Mouse (Mus musculus): ENCODE results near the gene Best1. TPM values are rescaled to one million over a fixed set of nuclear protein-coding genes. Genes with fewer than 3 reads are reported as not detected.

The Best1 gene
- total and polyA plus RNA-seq, 2 experiments from 2014 or later, result 0.33 TPM; not detected in 1

DNA sequence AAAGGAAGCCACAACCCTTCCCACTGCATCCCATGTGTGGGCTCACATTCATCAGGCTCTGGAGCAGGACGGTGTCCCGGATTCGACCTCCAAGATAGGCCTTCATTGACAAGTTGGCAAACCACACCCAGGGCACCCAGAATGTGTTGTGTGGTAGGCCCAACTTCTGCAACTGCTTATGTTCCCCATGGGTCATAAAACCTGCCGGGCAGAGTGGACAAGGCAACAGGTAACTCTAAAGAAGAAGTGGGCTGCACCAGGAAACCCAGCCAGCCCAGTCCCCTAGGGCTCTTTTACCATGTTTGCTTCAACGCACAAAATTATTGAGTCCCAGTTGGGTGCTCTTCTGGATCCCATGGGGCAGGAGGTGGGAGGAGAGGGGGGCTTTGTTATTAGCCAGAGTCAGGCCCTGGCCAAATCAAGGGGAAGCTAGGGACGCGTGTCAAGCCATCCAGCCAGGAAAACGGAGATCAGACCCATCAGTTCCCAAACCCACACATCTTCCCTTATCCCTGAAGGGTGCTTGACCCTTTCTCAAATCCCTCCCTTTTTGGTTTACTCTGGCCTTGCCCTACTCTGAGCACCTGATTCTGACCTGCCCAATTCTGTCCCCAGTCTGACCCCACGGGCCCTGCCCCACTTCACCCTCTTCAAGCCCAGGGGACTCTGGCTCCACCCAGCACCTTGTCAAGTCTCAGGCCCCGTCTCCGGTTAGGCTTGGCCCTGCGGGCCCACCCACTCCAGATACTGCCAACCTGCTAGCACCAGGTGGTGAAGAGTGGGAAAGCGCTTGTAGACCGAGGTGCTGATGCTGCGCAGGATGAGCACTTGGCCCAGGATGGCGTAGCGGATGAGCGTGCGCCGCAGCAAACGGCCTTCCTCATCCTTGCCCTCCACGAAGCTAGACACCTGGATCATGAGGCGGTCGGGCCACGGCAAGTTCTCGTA, 9.1 kb downstream of the Best1 start:
- 55% methylated on average over 26 of the region's 26 CpGs for WGBS
- TF ChIP-seq CTCF (IDR thresholded peaks at IDR 0.05; ENCODE audit: low read depth), result no peak
- TF ChIP-seq EP300 (IDR thresholded peaks at IDR 0.05; ENCODE audit: low read depth), result no peak
- Histone ChIP-seq H3K9me3 (replicated peaks; ENCODE audit: control insufficient read depth, low read length) (no peaks in the 10 kb centered on the region), H3K4me1 (ENCODE audit: control insufficient read depth, insufficient read depth) (0 out of 2 replicates have a peak, but pooled peaks cover 2% of the 10 kb centered on the region), H3K36me3 (replicated peaks; ENCODE audit: control insufficient read depth, insufficient read depth, low read length) (no peaks in the 10 kb centered on the region), H3K27ac (ENCODE audit: low read depth) (no peak overlapping the region), H3K4me2 (ENCODE audit: low read depth, low read length) (peak overlapping the region; percentile 46), H3K27me3 (ENCODE audit: control insufficient read depth, insufficient read depth, low read length) (no peaks in the 10 kb centered on the region), H3K4me3 (ENCODE audit: low read depth, low read length) (no peak overlapping the region), H3K9ac (replicated peaks; ENCODE audit: low read depth, low read length) (no peak overlapping the region)
- ATAC-seq (ENCODE audit: insufficient read depth, low read depth) (peak; percentile 3; the same call in 1 of the 2 replicates), DNase-seq (ENCODE audit: low spot score) (no peak)

DNA sequence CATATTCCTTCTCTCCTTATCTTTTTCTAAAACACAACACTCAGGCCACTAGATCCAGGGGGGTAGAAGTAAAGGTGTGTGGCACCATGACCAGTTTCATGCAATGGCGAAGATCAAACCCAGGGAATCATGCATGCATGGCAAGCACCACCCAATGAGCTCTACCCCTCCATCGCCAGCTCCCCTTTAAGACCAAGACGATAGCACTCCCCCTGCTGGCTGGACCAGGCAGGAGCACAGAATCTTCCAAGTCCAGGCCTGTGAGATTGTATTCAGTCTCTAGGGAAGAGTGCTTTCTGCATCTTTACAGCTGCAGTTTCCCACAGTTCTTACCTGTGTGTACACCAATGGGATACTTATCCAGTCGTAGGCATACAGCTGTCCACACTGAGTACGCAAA, 10.1 kb downstream of the Best1 start:
- H3K27me3 ChIP-seq (ENCODE audit: control insufficient read depth, insufficient read depth, low read length), result no peaks in the 10 kb centered on the region
- ATAC-seq (ENCODE audit: insufficient read depth, low read depth) (peak; percentile 24; the same call in 1 of the 2 replicates), DNase-seq (ENCODE audit: low spot score) (peak; percentile 73)
- H3K4me2 ChIP-seq (ENCODE audit: low read depth, low read length), result no peak overlapping the region
- peaks cover 1% of the 10 kb centered on the region; the same call in 1 of the 2 replicates for H3K36me3 ChIP-seq (replicated peaks; ENCODE audit: control insufficient read depth, insufficient read depth, low read length)
- no peaks in the 10 kb centered on the region for H3K9me3 ChIP-seq (replicated peaks; ENCODE audit: control insufficient read depth, low read length)
- 28% methylated on average over 5 of the region's 5 CpGs for WGBS
- TF ChIP-seq EP300 (IDR thresholded peaks at IDR 0.05; ENCODE audit: low read depth), result no peak
- peak; percentile 92 for TF ChIP-seq CTCF (IDR thresholded peaks at IDR 0.05; ENCODE audit: low read depth)
- H3K9ac ChIP-seq (replicated peaks; ENCODE audit: low read depth, low read length), result no peak overlapping the region
- H3K4me1 ChIP-seq (ENCODE audit: control insufficient read depth, insufficient read depth), result 0 out of 2 replicates have a peak, but pooled peaks cover 2% of the 10 kb centered on the region
- no peak overlapping the region for H3K27ac ChIP-seq (ENCODE audit: low read depth)
- no peak overlapping the region for H3K4me3 ChIP-seq (ENCODE audit: low read depth, low read length)

DNA sequence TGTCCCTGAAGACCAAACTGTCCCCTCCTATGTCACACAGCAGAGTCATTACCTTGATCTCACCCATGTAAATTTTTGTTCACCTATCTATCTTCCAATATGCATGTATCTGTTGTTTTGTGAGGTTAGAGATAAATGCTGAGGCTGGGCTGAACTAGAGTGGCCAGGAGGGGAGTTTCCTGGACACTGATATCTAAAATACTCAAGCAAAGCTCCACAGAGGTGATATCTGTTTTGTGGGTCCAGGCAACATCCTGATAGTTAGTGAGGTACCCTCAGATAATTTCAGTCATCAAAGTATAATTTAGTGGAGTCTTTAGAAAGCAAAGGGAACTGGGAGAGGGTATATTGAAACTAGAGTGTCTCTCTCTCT, 11.6 kb downstream of the Best1 start:
- TF ChIP-seq CTCF (IDR thresholded peaks at IDR 0.05; ENCODE audit: low read depth), result no peak
- TF ChIP-seq EP300 (IDR thresholded peaks at IDR 0.05; ENCODE audit: low read depth), result no peak

DNA sequence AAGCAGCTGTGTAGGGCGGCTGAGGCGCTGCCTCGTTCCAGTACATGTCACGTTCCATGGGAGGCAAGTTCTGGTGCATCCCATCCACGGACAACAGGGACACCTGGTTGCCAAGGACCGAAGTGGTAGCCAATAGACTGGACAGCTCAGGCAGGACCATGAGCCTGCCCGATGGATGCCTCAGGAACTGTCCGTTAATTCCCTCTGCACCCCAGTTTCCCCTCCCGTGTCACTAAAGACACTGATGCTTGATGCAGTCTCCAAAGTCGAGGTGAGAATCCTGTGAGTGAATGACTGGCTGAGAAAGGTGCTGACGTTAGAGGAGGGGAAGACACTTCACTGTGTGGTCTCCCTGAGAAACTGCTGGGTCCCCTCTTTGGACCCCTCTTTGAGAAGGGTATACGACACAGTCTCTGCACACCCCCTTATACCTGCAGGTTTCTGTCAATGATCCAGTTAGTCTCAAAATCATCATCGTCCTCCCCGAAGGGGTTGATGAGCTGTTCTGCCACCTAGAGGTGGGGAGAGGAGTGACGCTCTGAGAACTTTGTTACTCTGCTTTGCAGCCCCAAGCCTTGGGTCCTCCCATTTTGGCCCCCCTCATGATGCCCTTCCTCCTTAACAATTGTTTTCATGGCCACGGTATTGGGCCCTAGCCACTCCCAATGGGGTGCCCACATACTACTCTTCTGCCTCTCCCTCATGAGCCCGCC, 12.1 kb downstream of the Best1 start:
- 55% methylated on average over 17 of the region's 17 CpGs for WGBS
- TF ChIP-seq CTCF (IDR thresholded peaks at IDR 0.05; ENCODE audit: low read depth), result peak; percentile 68
- TF ChIP-seq EP300 (IDR thresholded peaks at IDR 0.05; ENCODE audit: low read depth), result no peak
- Histone ChIP-seq H3K27me3 (ENCODE audit: control insufficient read depth, insufficient read depth, low read length) (no peaks in the 10 kb centered on the region), H3K27ac (ENCODE audit: low read depth) (no peak overlapping the region), H3K36me3 (replicated peaks; ENCODE audit: control insufficient read depth, insufficient read depth, low read length) (peaks cover 21% of the 10 kb centered on the region), H3K9ac (replicated peaks; ENCODE audit: low read depth, low read length) (no peak overlapping the region), H3K4me2 (ENCODE audit: low read depth, low read length) (no peak overlapping the region), H3K4me3 (ENCODE audit: low read depth, low read length) (no peak overlapping the region), H3K4me1 (ENCODE audit: control insufficient read depth, insufficient read depth) (0 out of 2 replicates have a peak, but pooled peaks cover 2% of the 10 kb centered on the region), H3K9me3 (replicated peaks; ENCODE audit: control insufficient read depth, low read length) (no peaks in the 10 kb centered on the region)
- ATAC-seq (ENCODE audit: insufficient read depth, low read depth) (no peak), DNase-seq (ENCODE audit: low spot score) (no peak)

More for the DNA sequence above, 11.6 kb downstream of the Best1 start:
- H3K36me3 ChIP-seq (replicated peaks; ENCODE audit: control insufficient read depth, insufficient read depth, low read length), result peaks cover 15% of the 10 kb centered on the region
- H3K9me3 ChIP-seq (replicated peaks; ENCODE audit: control insufficient read depth, low read length), result no peaks in the 10 kb centered on the region
- H3K9ac ChIP-seq (replicated peaks; ENCODE audit: low read depth, low read length), result no peak overlapping the region
- DNase-seq (ENCODE audit: low spot score), result no peak
- ATAC-seq (ENCODE audit: insufficient read depth, low read depth), result no peak
- no peak overlapping the region for H3K27ac ChIP-seq (ENCODE audit: low read depth)
- no peaks in the 10 kb centered on the region for H3K27me3 ChIP-seq (ENCODE audit: control insufficient read depth, insufficient read depth, low read length)
- H3K4me2 ChIP-seq (ENCODE audit: low read depth, low read length), result no peak overlapping the region
- no peak overlapping the region for H3K4me3 ChIP-seq (ENCODE audit: low read depth, low read length)
- 0 out of 2 replicates have a peak, but pooled peaks cover 2% of the 10 kb centered on the region for H3K4me1 ChIP-seq (ENCODE audit: control insufficient read depth, insufficient read depth)

DNA sequence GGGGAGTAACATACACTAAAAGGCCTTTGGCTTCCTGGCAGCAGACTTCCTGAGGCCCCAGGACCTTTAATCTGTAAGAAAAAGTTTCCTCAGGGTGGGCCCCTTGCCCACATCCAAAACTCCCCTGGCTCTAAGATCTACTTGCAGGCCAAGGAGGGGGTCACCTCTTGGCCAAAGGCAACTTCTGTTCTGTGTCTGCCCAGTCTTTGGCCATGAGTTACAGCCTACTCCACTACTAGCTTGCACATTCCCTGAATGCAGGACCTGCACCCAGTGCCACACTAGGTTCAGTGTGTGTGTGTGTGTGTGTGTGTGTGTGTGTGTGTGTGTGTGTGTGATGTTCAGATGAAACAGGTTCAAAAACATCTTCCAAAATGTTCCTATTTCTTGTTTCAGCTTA, 13.8 kb downstream of the Best1 start:
- peaks cover 24% of the 10 kb centered on the region for H3K36me3 ChIP-seq (replicated peaks; ENCODE audit: control insufficient read depth, insufficient read depth, low read length)
- no peak for ATAC-seq (ENCODE audit: insufficient read depth, low read depth)
- no peaks in the 10 kb centered on the region for H3K9me3 ChIP-seq (replicated peaks; ENCODE audit: control insufficient read depth, low read length)
- DNase-seq (ENCODE audit: low spot score), result no peak
- H3K9ac ChIP-seq (replicated peaks; ENCODE audit: low read depth, low read length), result no peak overlapping the region
- H3K27me3 ChIP-seq (ENCODE audit: control insufficient read depth, insufficient read depth, low read length), result no peaks in the 10 kb centered on the region
- H3K27ac ChIP-seq (ENCODE audit: low read depth), result no peak overlapping the region
- no peak overlapping the region for H3K4me3 ChIP-seq (ENCODE audit: low read depth, low read length)
- no peak for TF ChIP-seq CTCF (IDR thresholded peaks at IDR 0.05; ENCODE audit: low read depth)
- no peak for TF ChIP-seq EP300 (IDR thresholded peaks at IDR 0.05; ENCODE audit: low read depth)
- H3K4me2 ChIP-seq (ENCODE audit: low read depth, low read length), result no peak overlapping the region
- H3K4me1 ChIP-seq (ENCODE audit: control insufficient read depth, insufficient read depth), result peaks cover 8% of the 10 kb centered on the region; the same call in 1 of the 2 replicates

All from heart, postnatal 0 days (tissue).